Mouse (Mus musculus): ENCODE data around the gene Sept6. TPM values are rescaled to one million over a fixed set of nuclear protein-coding genes. Genes with fewer than 3 reads are reported as not detected.

Sept6 gene
- total and polyA plus RNA-seq, 3 experiments, result 10.7 to 52.4 (median 16.0) TPM

DNA sequence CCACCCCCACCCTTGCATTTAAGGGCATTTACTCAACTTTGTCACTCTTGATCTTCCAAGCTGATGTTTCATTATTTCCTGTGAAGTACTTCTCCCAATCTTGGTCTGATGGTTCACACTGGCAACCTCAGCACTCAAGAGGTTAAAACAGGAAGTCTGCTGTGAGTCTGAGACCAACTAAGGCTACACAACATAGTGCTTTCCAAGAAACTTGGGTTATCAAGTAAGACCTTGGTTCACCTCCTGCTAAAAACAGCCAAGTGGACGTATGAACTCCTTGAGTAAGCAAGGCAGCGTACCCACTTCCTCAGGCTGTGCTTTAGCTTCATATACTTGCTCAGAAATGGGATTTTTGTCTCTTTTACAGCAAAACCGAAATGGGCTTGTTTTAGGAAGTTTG is 121.2 kb downstream of the Sept6 start:
- no peak for ATAC-seq (ENCODE audit: extremely low read depth, insufficient number of reproducible peaks, low FRiP score, poor library complexity, severe bottlenecking)
- no peaks in the 10 kb centered on the region for H3K9me3 ChIP-seq (replicated peaks)
- no peak for DNase-seq (ENCODE audit: low spot score)
- H3K27me3 ChIP-seq (ENCODE audit: insufficient read depth, low read length), result no peaks in the 10 kb centered on the region
- H3K36me3 ChIP-seq (replicated peaks), result peaks cover under 1% of the 10 kb centered on the region
- H3K4me3 ChIP-seq (ENCODE audit: low read depth, low read length), result no peak overlapping the region
- TF ChIP-seq GATA2 (IDR thresholded peaks at IDR 0.05; ENCODE audit: borderline replicate concordance, low read depth, low read length) (no peak), POLR2AphosphoS5 (IDR thresholded peaks at IDR 0.05; ENCODE audit: insufficient replicate concordance, low read depth, low read length) (no peak), GATA1 (IDR thresholded peaks at IDR 0.05; ENCODE audit: borderline replicate concordance, low read length) (no peak), CTCF (IDR thresholded peaks at IDR 0.05; ENCODE audit: low read depth, low read length) (no peak), TAL1 (conservative IDR thresholded peaks at IDR 0.05; ENCODE audit: low read depth, low read length) (no peak)
- peaks cover 5% of the 10 kb centered on the region; the same call in 1 of the 2 replicates for H3K4me1 ChIP-seq (ENCODE audit: insufficient read depth, low read depth, low read length)

DNA sequence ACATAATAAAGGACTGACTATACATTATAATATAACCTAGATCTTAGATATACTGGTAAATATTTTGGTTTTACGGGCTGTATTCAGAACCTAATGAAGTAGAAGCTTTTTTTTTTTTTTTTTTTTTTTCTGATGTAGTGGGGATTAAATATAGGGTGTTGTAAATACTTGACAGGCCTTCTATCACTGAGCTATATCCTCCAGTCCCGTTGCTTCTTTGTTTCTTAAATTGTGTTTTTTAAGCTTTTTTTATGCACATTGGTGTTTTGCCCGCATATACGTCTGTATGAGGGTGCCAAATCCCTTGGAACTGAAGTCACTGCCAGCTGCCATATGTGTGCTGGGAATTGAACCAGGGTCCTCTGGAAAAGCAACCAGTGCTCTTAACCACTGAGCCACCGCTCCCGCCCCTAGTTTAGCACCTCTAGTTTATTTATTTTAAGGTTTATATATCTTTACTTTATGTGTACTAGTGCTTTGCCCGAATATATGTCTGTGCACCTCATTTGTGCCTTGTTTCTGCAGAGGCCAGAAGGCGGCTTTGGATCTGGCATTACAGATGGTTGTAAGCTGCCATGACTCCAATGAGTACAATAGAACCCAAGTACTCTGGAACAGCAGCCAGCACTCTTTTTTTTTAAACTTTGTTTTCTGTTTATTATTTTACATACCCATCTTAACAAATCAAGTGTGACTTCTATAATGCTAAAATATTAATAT is 126.8 kb downstream of the Sept6 start:
- no peak for ATAC-seq (ENCODE audit: extremely low read depth, insufficient number of reproducible peaks, low FRiP score, poor library complexity, severe bottlenecking)
- TF ChIP-seq POLR2AphosphoS5 (IDR thresholded peaks at IDR 0.05; ENCODE audit: insufficient replicate concordance, low read depth, low read length) (no peak), CTCF (IDR thresholded peaks at IDR 0.05; ENCODE audit: low read depth, low read length) (no peak), GATA1 (IDR thresholded peaks at IDR 0.05; ENCODE audit: borderline replicate concordance, low read length) (no peak), TAL1 (conservative IDR thresholded peaks at IDR 0.05; ENCODE audit: low read depth, low read length) (no peak), GATA2 (IDR thresholded peaks at IDR 0.05; ENCODE audit: borderline replicate concordance, low read depth, low read length) (no peak)
- Histone ChIP-seq H3K9me3 (replicated peaks) (no peaks in the 10 kb centered on the region), H3K4me1 (ENCODE audit: insufficient read depth, low read depth, low read length) (peaks cover 6% of the 10 kb centered on the region), H3K27me3 (ENCODE audit: insufficient read depth, low read length) (no peaks in the 10 kb centered on the region), H3K4me3 (ENCODE audit: low read depth, low read length) (peak overlapping the region; percentile 70; the same call in 1 of the 2 replicates), H3K36me3 (replicated peaks) (peaks cover 15% of the 10 kb centered on the region)
- no peak for DNase-seq (ENCODE audit: low spot score)

DNA sequence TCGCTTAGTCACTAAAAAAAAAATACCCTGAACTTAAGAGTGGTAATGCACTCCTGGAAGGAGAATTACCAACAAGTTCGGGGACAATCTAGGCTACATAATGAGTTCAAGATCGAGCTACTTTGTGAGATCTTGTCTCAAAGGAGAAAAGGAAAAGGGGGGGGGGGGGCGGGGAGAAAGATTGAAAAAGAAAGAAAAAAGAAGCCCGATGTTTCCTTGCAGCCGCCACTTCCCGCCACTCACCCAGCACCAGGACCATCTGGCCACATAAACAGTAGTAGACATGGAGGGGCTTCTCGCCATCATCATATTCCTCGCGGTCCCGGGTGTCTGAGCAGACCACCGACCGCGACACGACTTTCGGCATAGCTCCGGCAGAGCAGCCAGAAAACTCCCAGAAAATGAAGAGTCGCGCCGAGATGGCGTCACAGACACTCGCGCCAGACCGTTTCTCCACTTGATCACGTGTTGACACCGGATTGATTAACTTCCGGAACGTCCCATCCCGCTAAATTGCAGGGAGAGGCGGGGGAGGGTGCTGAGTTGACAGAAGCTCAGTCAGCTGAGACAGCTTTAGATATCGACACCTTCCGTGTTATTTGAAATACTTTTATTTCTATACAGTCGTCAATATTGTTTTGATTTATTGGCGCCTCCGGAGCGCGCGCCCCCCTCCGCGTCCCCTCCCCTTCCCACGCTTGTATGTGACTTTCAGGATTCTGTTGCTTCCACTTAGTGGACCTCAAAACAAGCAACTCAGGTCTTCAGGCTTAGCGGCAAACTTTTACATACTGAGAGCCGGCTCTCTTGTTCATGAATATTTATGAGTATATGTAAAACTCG is 127.6 kb downstream of the Sept6 start:
- peak; percentile 36 for DNase-seq (ENCODE audit: low spot score)
- no peaks in the 10 kb centered on the region for H3K9me3 ChIP-seq (replicated peaks)
- ATAC-seq (ENCODE audit: extremely low read depth, insufficient number of reproducible peaks, low FRiP score, poor library complexity, severe bottlenecking), result peak; percentile 79
- H3K27me3 ChIP-seq (ENCODE audit: insufficient read depth, low read length), result no peaks in the 10 kb centered on the region
- peaks cover 6% of the 10 kb centered on the region for H3K4me1 ChIP-seq (ENCODE audit: insufficient read depth, low read depth, low read length)
- H3K4me3 ChIP-seq (ENCODE audit: low read depth, low read length), result peak overlapping the region; percentile 70
- peaks cover 19% of the 10 kb centered on the region for H3K36me3 ChIP-seq (replicated peaks)
- TF ChIP-seq CTCF (IDR thresholded peaks at IDR 0.05; ENCODE audit: low read depth, low read length) (no peak), GATA2 (IDR thresholded peaks at IDR 0.05; ENCODE audit: borderline replicate concordance, low read depth, low read length) (no peak), POLR2AphosphoS5 (IDR thresholded peaks at IDR 0.05; ENCODE audit: insufficient replicate concordance, low read depth, low read length) (no peak), GATA1 (IDR thresholded peaks at IDR 0.05; ENCODE audit: borderline replicate concordance, low read length) (no peak), TAL1 (conservative IDR thresholded peaks at IDR 0.05; ENCODE audit: low read depth, low read length) (no peak)

Other genes with a start within 250 kb of the Sept6 start
- 0.75 TPM in 1 of 2 replicates, not detected in the other for gene Slc25a43, start 248.1 kb downstream of the Sept6 start, total RNA-seq (2014; fragmentation: Nextera tagmentation)
- not detected in 2 replicates for gene Slc25a43, start 248.1 kb downstream of the Sept6 start, total RNA-seq (2017)
- 0.06 TPM in 1 of 2 replicates, not detected in the other for gene Slc25a43, start 248.1 kb downstream of the Sept6 start, polyA plus RNA-seq (2012)
- 364 and 370 TPM in 2 replicates for gene Slc25a5, start 196.1 kb downstream of the Sept6 start, total RNA-seq (2014; fragmentation: Nextera tagmentation)
- 745 and 825 TPM in 2 replicates for gene Slc25a5, start 196.1 kb downstream of the Sept6 start, total RNA-seq (2017)
- 30.0 and 36.2 TPM in 2 replicates for gene Slc25a5, start 196.1 kb downstream of the Sept6 start, polyA plus RNA-seq (2012)
- gene Ube2a, start 117.9 kb downstream of the Sept6 start, total RNA-seq (2014; fragmentation: Nextera tagmentation), result 53.4 and 58.1 TPM in 2 replicates
- gene Ube2a, start 117.9 kb downstream of the Sept6 start, total RNA-seq (2017), result 16.0 and 16.4 TPM in 2 replicates
- gene Ube2a, start 117.9 kb downstream of the Sept6 start, polyA plus RNA-seq (2012), result 108 and 126 TPM in 2 replicates
- gene C330007P06Rik, start 117.7 kb downstream of the Sept6 start, total RNA-seq (2014; fragmentation: Nextera tagmentation), result 33.8 and 36.3 TPM in 2 replicates
- 77.7 and 83.2 TPM in 2 replicates for gene C330007P06Rik, start 117.7 kb downstream of the Sept6 start, total RNA-seq (2017)
- gene C330007P06Rik, start 117.7 kb downstream of the Sept6 start, polyA plus RNA-seq (2012), result 1.6 and 2.1 TPM in 2 replicates
- 20.2 and 23.1 TPM in 2 replicates for gene Nkrf, start 88.9 kb downstream of the Sept6 start, total RNA-seq (2014; fragmentation: Nextera tagmentation)
- 10.3 and 12.2 TPM in 2 replicates for gene Nkrf, start 88.9 kb downstream of the Sept6 start, total RNA-seq (2017)
- gene Nkrf, start 88.9 kb downstream of the Sept6 start, polyA plus RNA-seq (2012), result 1.4 and 1.5 TPM in 2 replicates
- gene Sowahd, start 57.1 kb upstream of the Sept6 start, total RNA-seq (2014; fragmentation: Nextera tagmentation), result not detected in 2 replicates
- gene Sowahd, start 57.1 kb upstream of the Sept6 start, total RNA-seq (2017), result 0.05 TPM in 1 of 2 replicates, not detected in the other
- gene Sowahd, start 57.1 kb upstream of the Sept6 start, polyA plus RNA-seq (2012), result not detected in 2 replicates
- 335 and 381 TPM in 2 replicates for gene Rpl39, start 93.6 kb upstream of the Sept6 start, total RNA-seq (2014; fragmentation: Nextera tagmentation)
- gene Rpl39, start 93.6 kb upstream of the Sept6 start, total RNA-seq (2017), result 3,274 and 3,292 TPM in 2 replicates
- 408 and 436 TPM in 2 replicates for gene Rpl39, start 93.6 kb upstream of the Sept6 start, polyA plus RNA-seq (2012)
- gene Upf3b, start 118.5 kb upstream of the Sept6 start, total RNA-seq (2014; fragmentation: Nextera tagmentation), result 78.1 and 90.1 TPM in 2 replicates
- gene Upf3b, start 118.5 kb upstream of the Sept6 start, total RNA-seq (2017), result 30.5 and 43.4 TPM in 2 replicates
- gene Upf3b, start 118.5 kb upstream of the Sept6 start, polyA plus RNA-seq (2012), result 5.2 and 13.3 TPM in 2 replicates
- 48.7 and 52.5 TPM in 2 replicates for gene Nkap, start 135.0 kb upstream of the Sept6 start, total RNA-seq (2014; fragmentation: Nextera tagmentation)
- 27.5 and 38.5 TPM in 2 replicates for gene Nkap, start 135.0 kb upstream of the Sept6 start, total RNA-seq (2017)
- 10.3 and 10.7 TPM in 2 replicates for gene Nkap, start 135.0 kb upstream of the Sept6 start, polyA plus RNA-seq (2012)
- gene Akap14, start 177.0 kb upstream of the Sept6 start, total RNA-seq (2014; fragmentation: Nextera tagmentation), result not detected in 2 replicates
- 0.06 TPM in 1 of 2 replicates, not detected in the other for gene Akap14, start 177.0 kb upstream of the Sept6 start, total RNA-seq (2017)
- gene Akap14, start 177.0 kb upstream of the Sept6 start, polyA plus RNA-seq (2012), result not detected in 2 replicates
- gene Ndufa1, start 199.4 kb upstream of the Sept6 start, total RNA-seq (2014; fragmentation: Nextera tagmentation), result 40.3 and 48.1 TPM in 2 replicates
- 249 and 282 TPM in 2 replicates for gene Ndufa1, start 199.4 kb upstream of the Sept6 start, total RNA-seq (2017)
- 247 and 351 TPM in 2 replicates for gene Ndufa1, start 199.4 kb upstream of the Sept6 start, polyA plus RNA-seq (2012)
- gene Rnf113a1, start 199.5 kb upstream of the Sept6 start, total RNA-seq (2014; fragmentation: Nextera tagmentation), result 3.9 and 5.0 TPM in 2 replicates
- gene Rnf113a1, start 199.5 kb upstream of the Sept6 start, total RNA-seq (2017), result 4.5 and 8.7 TPM in 2 replicates
- 7.8 and 8.2 TPM in 2 replicates for gene Rnf113a1, start 199.5 kb upstream of the Sept6 start, polyA plus RNA-seq (2012)
- gene Gm9, start 219.2 kb upstream of the Sept6 start, total RNA-seq (2014; fragmentation: Nextera tagmentation), result not detected in 2 replicates
- not detected in 2 replicates for gene Gm9, start 219.2 kb upstream of the Sept6 start, total RNA-seq (2017)
- gene Gm9, start 219.2 kb upstream of the Sept6 start, polyA plus RNA-seq (2012), result not detected in 2 replicates
- not detected in 2 replicates for gene Rhox1, start 230.5 kb upstream of the Sept6 start, total RNA-seq (2014; fragmentation: Nextera tagmentation)
- not detected in 2 replicates for gene Rhox1, start 230.5 kb upstream of the Sept6 start, total RNA-seq (2017)
- gene Rhox1, start 230.5 kb upstream of the Sept6 start, polyA plus RNA-seq (2012), result not detected in 2 replicates